Comparison of ENCODE assay signal across 9 mouse cellular contexts in genomic region chr8:70720739-70721138, GRCm38 (mm10). TPM values are rescaled to one million over a fixed set of nuclear protein-coding genes. Genes with fewer than 3 reads are reported as not detected.
DNase-seq lines count a peak whose midpoint lies in the region; ATAC-seq and TF ChIP-seq lines count a peak whose summit lies in the region.
"Had no signal": no experiment of that assay in that cellular context is flagged by ENCODE, and none has a peak within 500 bp of the region (broad histone marks: within the 10 kb centered on the region; RNA-seq: fewer than 3 reads in every experiment).

No protein-coding gene starts in this region.

- intact Hi-C loops in left cerebral cortex, postnatal 4 days (cut with DNase I) = loop anchor here (2.0 to 5.0 kb wide), 2 partner anchors 32 to 122 kb away; no protein-coding TSS in a partner anchor

- H3K36me3 ChIP-seq in heart, embryonic 11.5 days (ENCODE audit: control insufficient read depth, insufficient read depth, low read length) = no peaks in the 10 kb centered on the region
- no peaks in the 10 kb centered on the region for H3K36me3 ChIP-seq in hindbrain, embryonic 11.5 days (ENCODE audit: control insufficient read depth, insufficient read depth, low read length)
- H3K36me3 ChIP-seq in midbrain, embryonic 16.5 days (ENCODE audit: control insufficient read depth, insufficient read depth, low read length) = no peaks in the 10 kb centered on the region

- DNase-seq in heart, adult 8-10 months (ENCODE audit: low spot score) = peak; percentile 86
- DNase-seq in hindbrain, embryonic 11.5 days (ENCODE audit: low spot score) = peak; percentile 86
- peak; percentile 74 for DNase-seq in left cerebral cortex, postnatal 4 days
- DNase-seq in spleen, postnatal 14 days (ENCODE audit: low spot score in 2 of 2) = peak; percentile 56 to 81

- no peak overlapping the region for H3K27ac ChIP-seq in heart, embryonic 11.5 days (ENCODE audit: low read depth, low read length)
- no peak overlapping the region for H3K27ac ChIP-seq in bone marrow, adult 2 months (ENCODE audit: control insufficient read depth, insufficient read depth, low read depth, low read length, poor library complexity)
- H3K27ac ChIP-seq in hindbrain, embryonic 11.5 days (ENCODE audit: low read depth, low read length) = no peak overlapping the region
- H3K27ac ChIP-seq in midbrain, embryonic 16.5 days (ENCODE audit: low read length) = no peak overlapping the region

- TF ChIP-seq CTCF in bone marrow, adult 2 months (IDR thresholded peaks at IDR 0.05; ENCODE audit: control insufficient read depth, insufficient read depth, low read length) = peak; percentile 96

- no peak overlapping the region for H3K9ac ChIP-seq in heart, embryonic 11.5 days (ENCODE audit: low read depth, low read length)
- no peak overlapping the region for H3K9ac ChIP-seq in hindbrain, embryonic 11.5 days (ENCODE audit: low read depth, low read length)
- H3K9ac ChIP-seq in midbrain, embryonic 16.5 days (ENCODE audit: low read depth, low read length) = no peak overlapping the region

- H3K4me2 ChIP-seq in heart, embryonic 11.5 days = no peak overlapping the region
- no peak overlapping the region for H3K4me2 ChIP-seq in hindbrain, embryonic 11.5 days (replicated peaks; ENCODE audit: low read depth, low read length)
- no peak overlapping the region for H3K4me2 ChIP-seq in midbrain, embryonic 16.5 days (ENCODE audit: low read length)

- 5% methylated on average over 3 of the region's 3 CpGs for WGBS in heart, embryonic 11.5 days (ENCODE audit: insufficient replicate concordance)
- WGBS in bone marrow, adult 2 months = 8% methylated on average over 3 of the region's 3 CpGs
- WGBS in hindbrain, embryonic 11.5 days = 6% methylated on average over 3 of the region's 3 CpGs
- 4% methylated on average over 3 of the region's 3 CpGs for WGBS in midbrain, embryonic 16.5 days

- H3K4me1 ChIP-seq in heart, embryonic 11.5 days (ENCODE audit: control insufficient read depth, insufficient read depth, low read length) = no peaks in the 10 kb centered on the region
- no peaks in the 10 kb centered on the region for H3K4me1 ChIP-seq in bone marrow, adult 2 months (ENCODE audit: control insufficient read depth, insufficient read depth, low read length)
- no peaks in the 10 kb centered on the region for H3K4me1 ChIP-seq in hindbrain, embryonic 11.5 days (replicated peaks; ENCODE audit: control insufficient read depth, insufficient read depth, low read length)
- no peaks in the 10 kb centered on the region for H3K4me1 ChIP-seq in midbrain, embryonic 16.5 days (ENCODE audit: control insufficient read depth, insufficient read depth, low read length)

- TF ChIP-seq POLR2A in bone marrow, adult 2 months (IDR thresholded peaks at IDR 0.05; ENCODE audit: borderline replicate concordance, control insufficient read depth, low read depth, low read length) = no peak

- peaks cover 24% of the 10 kb centered on the region for H3K27me3 ChIP-seq in heart, embryonic 11.5 days (ENCODE audit: control insufficient read depth, insufficient read depth, low read length)
- H3K27me3 ChIP-seq in hindbrain, embryonic 11.5 days (ENCODE audit: control insufficient read depth, insufficient read depth, low read length) = no peaks in the 10 kb centered on the region
- H3K27me3 ChIP-seq in midbrain, embryonic 16.5 days (ENCODE audit: control insufficient read depth, insufficient read depth, low read depth, low read length) = no peaks in the 10 kb centered on the region

- H3K4me3 ChIP-seq in heart, embryonic 11.5 days (ENCODE audit: low read depth, low read length) = no peak overlapping the region
- no peak overlapping the region for H3K4me3 ChIP-seq in bone marrow, adult 2 months (replicated peaks; ENCODE audit: control insufficient read depth, low read depth, low read length)
- H3K4me3 ChIP-seq in hindbrain, embryonic 11.5 days (ENCODE audit: low read depth, low read length) = no peak overlapping the region
- no peak overlapping the region for H3K4me3 ChIP-seq in midbrain, embryonic 16.5 days (ENCODE audit: low read depth, low read length)
- H3K4me3 ChIP-seq: megakaryocyte, embryonic 14.5 days had no signal

- H3K9me3 ChIP-seq in heart, embryonic 11.5 days (replicated peaks; ENCODE audit: control insufficient read depth, low read length) = no peaks in the 10 kb centered on the region
- no peaks in the 10 kb centered on the region for H3K9me3 ChIP-seq in hindbrain, embryonic 11.5 days (ENCODE audit: control insufficient read depth, low read length)
- H3K9me3 ChIP-seq in midbrain, embryonic 16.5 days (replicated peaks; ENCODE audit: control insufficient read depth, low read length, poor library complexity, severe bottlenecking) = no peaks in the 10 kb centered on the region
- H3K9me3 ChIP-seq: megakaryocyte, embryonic 14.5 days had no signal

- ATAC-seq in heart, embryonic 11.5 days (replicated peaks; ENCODE audit: insufficient number of reproducible peaks, low FRiP score, low TSS enrichment) = no peak
- ATAC-seq in erythroblast, adult 5-6 weeks (replicated peaks; ENCODE audit: low FRiP score, poor library complexity, severe bottlenecking) = 0 out of 2 replicates have a peak, but pooled peaks have one; percentile 33
- peak; percentile 62; the same call in 1 of the 2 replicates for ATAC-seq in hindbrain, embryonic 11.5 days (ENCODE audit: low FRiP score)
- ATAC-seq in midbrain, embryonic 16.5 days = peak; percentile 69

RNA-seq across cellular contexts. Expression of gene Gm3336, which starts 2.4 kb away (rescaled TPM):
- total RNA-seq in heart, adult 8-10 months (2022) = not detected
- polyA plus RNA-seq in heart, embryonic 11.5 days (2014; fragmentation: Nextera tagmentation; extraction: Ambion mirVana) = not detected in 2 replicates
- not detected in 2 replicates for polyA plus RNA-seq in bone marrow, adult 2 months (2011; ENCODE audit: insufficient read depth, insufficient read length, low replicate concordance, missing spikeins)
- not detected in 2 replicates for total RNA-seq in erythroblast, adult 5-6 weeks (2015; ENCODE audit: low replicate concordance)
- not detected in 2 replicates for total RNA-seq in erythroblast, adult 5-6 weeks (2017; ENCODE audit: low replicate concordance)
- not detected in 2 replicates for polyA plus RNA-seq in hindbrain, embryonic 11.5 days (2014; fragmentation: Nextera tagmentation; extraction: Ambion mirVana)
- not detected for total RNA-seq in left cerebral cortex, postnatal 4 days (2021)
- polyA plus RNA-seq in midbrain, embryonic 16.5 days (2015; fragmentation: Nextera tagmentation; extraction: Ambion mirVana) = not detected in 2 replicates

RNA-seq across cellular contexts. Expression of gene Pde4c, which starts 2.8 kb away (rescaled TPM):
- total RNA-seq in heart, adult 8-10 months (2022) = 1 to 10 TPM; 1.8 to 3.7 (median 2.4) TPM
- not detected in 2 replicates for polyA plus RNA-seq in heart, embryonic 11.5 days (2014; fragmentation: Nextera tagmentation; extraction: Ambion mirVana)
- polyA plus RNA-seq in bone marrow, adult 2 months (2011; ENCODE audit: insufficient read depth, insufficient read length, low replicate concordance, missing spikeins) = 2.7 and 3.2 TPM in 2 replicates
- not detected in 2 replicates for total RNA-seq in erythroblast, adult 5-6 weeks (2015; ENCODE audit: low replicate concordance)
- total RNA-seq in erythroblast, adult 5-6 weeks (2017; ENCODE audit: low replicate concordance) = not detected in 2 replicates
- polyA plus RNA-seq in hindbrain, embryonic 11.5 days (2014; fragmentation: Nextera tagmentation; extraction: Ambion mirVana) = 0.09 TPM in 1 of 2 replicates, not detected in the other
- under 1 TPM; 0.56 to 0.66 TPM for total RNA-seq in left cerebral cortex, postnatal 4 days (2021)
- 0.11 and 0.23 TPM in 2 replicates for polyA plus RNA-seq in midbrain, embryonic 16.5 days (2015; fragmentation: Nextera tagmentation; extraction: Ambion mirVana)

RNA-seq across cellular contexts. Expression of gene Iqcn, which starts 17.5 kb away (rescaled TPM):
- total RNA-seq in heart, adult 8-10 months (2022) = under 1 TPM in 1 of 4 experiments, not detected in 3; 0.06 TPM
- polyA plus RNA-seq in heart, embryonic 11.5 days (2014; fragmentation: Nextera tagmentation; extraction: Ambion mirVana) = not detected in 2 replicates
- polyA plus RNA-seq in bone marrow, adult 2 months (2011; ENCODE audit: insufficient read depth, insufficient read length, low replicate concordance, missing spikeins) = 0.29 TPM in 1 of 2 replicates, not detected in the other
- not detected in 2 replicates for total RNA-seq in erythroblast, adult 5-6 weeks (2015; ENCODE audit: low replicate concordance)
- total RNA-seq in erythroblast, adult 5-6 weeks (2017; ENCODE audit: low replicate concordance) = not detected in 2 replicates
- 0.03 and 0.14 TPM in 2 replicates for polyA plus RNA-seq in hindbrain, embryonic 11.5 days (2014; fragmentation: Nextera tagmentation; extraction: Ambion mirVana)
- under 1 TPM; 0.40 to 0.50 TPM for total RNA-seq in left cerebral cortex, postnatal 4 days (2021)
- 0.06 TPM in 1 of 2 replicates, not detected in the other for polyA plus RNA-seq in midbrain, embryonic 16.5 days (2015; fragmentation: Nextera tagmentation; extraction: Ambion mirVana)

RNA-seq across cellular contexts. Expression of gene Jund, which starts 22.0 kb away (rescaled TPM):
- 100 to 1,000 TPM in 3 of 4 experiments, 10 to 100 TPM in 1; 84.2 to 134 (median 114) TPM for total RNA-seq in heart, adult 8-10 months (2022)
- polyA plus RNA-seq in heart, embryonic 11.5 days (2014; fragmentation: Nextera tagmentation; extraction: Ambion mirVana) = 97.8 and 102 TPM in 2 replicates
- 48.1 and 58.0 TPM in 2 replicates for polyA plus RNA-seq in bone marrow, adult 2 months (2011; ENCODE audit: insufficient read depth, insufficient read length, low replicate concordance, missing spikeins)
- 29.2 and 53.9 TPM in 2 replicates for total RNA-seq in erythroblast, adult 5-6 weeks (2015; ENCODE audit: low replicate concordance)
- 52.2 and 61.9 TPM in 2 replicates for total RNA-seq in erythroblast, adult 5-6 weeks (2017; ENCODE audit: low replicate concordance)
- polyA plus RNA-seq in hindbrain, embryonic 11.5 days (2014; fragmentation: Nextera tagmentation; extraction: Ambion mirVana) = 126 and 137 TPM in 2 replicates
- total RNA-seq in left cerebral cortex, postnatal 4 days (2021) = 100 to 1,000 TPM; 146 to 158 TPM
- polyA plus RNA-seq in midbrain, embryonic 16.5 days (2015; fragmentation: Nextera tagmentation; extraction: Ambion mirVana) = 60.4 and 67.9 TPM in 2 replicates

RNA-seq across cellular contexts. Expression of gene Rab3a, which starts 33.7 kb away (rescaled TPM):
- total RNA-seq in heart, adult 8-10 months (2022) = 10 to 100 TPM; 46.3 to 60.7 (median 50.6) TPM
- polyA plus RNA-seq in heart, embryonic 11.5 days (2014; fragmentation: Nextera tagmentation; extraction: Ambion mirVana) = 16.2 and 21.3 TPM in 2 replicates
- 9.7 and 13.3 TPM in 2 replicates for polyA plus RNA-seq in bone marrow, adult 2 months (2011; ENCODE audit: insufficient read depth, insufficient read length, low replicate concordance, missing spikeins)
- not detected in 2 replicates for total RNA-seq in erythroblast, adult 5-6 weeks (2015; ENCODE audit: low replicate concordance)
- total RNA-seq in erythroblast, adult 5-6 weeks (2017; ENCODE audit: low replicate concordance) = 1.5 TPM in 1 of 2 replicates, not detected in the other
- polyA plus RNA-seq in hindbrain, embryonic 11.5 days (2014; fragmentation: Nextera tagmentation; extraction: Ambion mirVana) = 91.5 and 94.3 TPM in 2 replicates
- total RNA-seq in left cerebral cortex, postnatal 4 days (2021) = 100 to 1,000 TPM; 414 to 476 TPM
- 477 and 573 TPM in 2 replicates for polyA plus RNA-seq in midbrain, embryonic 16.5 days (2015; fragmentation: Nextera tagmentation; extraction: Ambion mirVana)
